ENCODE assay signal across 11 mouse cellular contexts in the genomic region with DNA sequence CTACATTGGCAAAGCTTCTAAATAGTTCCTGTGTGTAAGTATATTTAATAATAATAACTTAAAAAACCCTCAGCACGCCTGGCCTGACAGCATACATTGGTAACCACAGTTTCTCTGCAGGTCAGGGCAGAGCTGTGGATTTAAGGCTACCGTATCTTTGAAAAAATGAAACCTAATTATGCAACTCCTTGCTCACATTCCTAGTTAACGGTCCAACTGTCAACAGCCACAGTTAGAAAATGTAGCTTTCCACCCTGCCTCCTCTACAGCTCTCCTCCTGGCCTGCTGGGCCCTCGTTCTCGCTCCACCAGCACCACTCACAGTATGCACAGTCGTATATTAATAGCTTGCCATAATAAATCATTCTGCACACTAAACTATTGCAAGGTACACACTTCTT. TPM values are rescaled to one million over a fixed set of nuclear protein-coding genes. Genes with fewer than 3 reads are reported as not detected.
DNase-seq lines count a peak whose midpoint lies in the region; ATAC-seq and TF ChIP-seq lines count a peak whose summit lies in the region.
"Had no signal": no experiment of that assay in that cellular context is flagged by ENCODE, and none has a peak within 500 bp of the region (broad histone marks: within the 10 kb centered on the region; RNA-seq: fewer than 3 reads in every experiment).

No protein-coding gene starts in this region.

- 48% methylated on average over 6 of the region's 6 CpGs for WGBS in heart, embryonic 12.5 days
- 19% methylated on average over 6 of the region's 6 CpGs for WGBS in liver, postnatal 0 days (ENCODE audit: insufficient replicate concordance)

- intact Hi-C loops in left cerebral cortex, adult 2 months (cut with DNase I): loop anchor here (5.0 to 10.0 kb wide), 4 partner anchors 62 to 190 kb away; partner anchors contain the start of genes Rab3ip and Yeats4
- intact Hi-C loops in left cerebral cortex, postnatal 36 days (cut with DNase I): loop anchor here (5.0 kb wide), 2 partner anchors 63 to 78 kb away; partner anchors contain the start of gene Yeats4

- H3K4me2 ChIP-seq in heart, embryonic 12.5 days: 0 out of 2 replicates have a peak overlapping the region, but pooled peaks have one; percentile 19
- H3K4me2 ChIP-seq in liver, postnatal 0 days (ENCODE audit: low read depth, low read length): peak overlapping the region; percentile 78

- H3K27ac ChIP-seq in heart, embryonic 12.5 days (ENCODE audit: poor library complexity, severe bottlenecking): peak overlapping the region; percentile 74; the same call in 1 of the 2 replicates
- H3K27ac ChIP-seq in left cerebral cortex, adult 2 months: peak overlapping the region; percentile 56
- H3K27ac ChIP-seq in liver, postnatal 0 days (ENCODE audit: low read depth): peak overlapping the region; percentile 41

- H3K36me3 ChIP-seq in heart, embryonic 12.5 days: no peaks in the 10 kb centered on the region
- no peaks in the 10 kb centered on the region for H3K36me3 ChIP-seq in liver, postnatal 0 days (replicated peaks; ENCODE audit: insufficient read depth, low read length)

- no peak overlapping the region for H3K4me3 ChIP-seq in heart, embryonic 12.5 days
- H3K4me3 ChIP-seq in left cerebral cortex, adult 2 months: no peak overlapping the region
- H3K4me3 ChIP-seq in liver, postnatal 0 days (ENCODE audit: low read depth, low read length): no peak overlapping the region

- peaks cover 46% of the 10 kb centered on the region for H3K4me1 ChIP-seq in heart, embryonic 12.5 days (replicated peaks)
- peaks cover 48% of the 10 kb centered on the region for H3K4me1 ChIP-seq in liver, postnatal 0 days (ENCODE audit: insufficient read depth)

- no peak for TF ChIP-seq CTCF in left cerebral cortex, adult 2 months (IDR thresholded peaks at IDR 0.05)
- no peak for TF ChIP-seq CTCF in liver, postnatal 0 days (IDR thresholded peaks at IDR 0.05; ENCODE audit: low read depth)

- H3K9ac ChIP-seq in heart, embryonic 12.5 days: peak overlapping the region; percentile 50; the same call in 1 of the 2 replicates
- H3K9ac ChIP-seq in liver, postnatal 0 days (replicated peaks): no peak overlapping the region

- DNase-seq in heart, adult 18-20 months: no peak
- no peak for DNase-seq in left cerebral cortex, adult 2 months (ENCODE audit: extremely low spot score in 1 of 2, low spot score in 2 of 2)
- DNase-seq in left cerebral cortex, postnatal 36 days (ENCODE audit: low spot score in 2 of 2): no peak
- DNase-seq in brain, adult 2 months (ENCODE audit: low read depth, low spot score): peak; percentile 51
- no peak for DNase-seq in liver, postnatal 0 days
- no peak for DNase-seq in right cerebral cortex, postnatal 10 days (ENCODE audit: low spot score in 2 of 2)
- DNase-seq in layer of hippocampus, postnatal 10 days (ENCODE audit: low spot score in 2 of 2): no peak
- DNase-seq: adrenal gland, postnatal 25 days; cerebellum, adult 9-10 months had no signal

- H3K9me3 ChIP-seq in heart, embryonic 12.5 days (replicated peaks): no peaks in the 10 kb centered on the region
- H3K9me3 ChIP-seq in liver, postnatal 0 days (ENCODE audit: low read length): no peaks in the 10 kb centered on the region

- ATAC-seq in heart, embryonic 12.5 days (ENCODE audit: insufficient number of reproducible peaks, low FRiP score): no peak
- no peak for ATAC-seq in liver, postnatal 0 days
- ATAC-seq: forebrain, embryonic 16.5 days had no signal

- no peak for TF ChIP-seq EP300 in liver, postnatal 0 days (IDR thresholded peaks at IDR 0.05; ENCODE audit: low read depth)

- no peaks in the 10 kb centered on the region for H3K27me3 ChIP-seq in heart, embryonic 12.5 days (replicated peaks)
- no peaks in the 10 kb centered on the region for H3K27me3 ChIP-seq in liver, postnatal 0 days (ENCODE audit: insufficient read depth, low read length)

RNA-seq across cellular contexts. Expression of gene Frs2, which starts 3.7 kb away (rescaled TPM):
- 23.4 and 25.0 TPM in 2 replicates for polyA plus RNA-seq in heart, embryonic 12.5 days (2016; fragmentation: Nextera tagmentation; extraction: Ambion mirVana)
- 10 to 100 TPM; 15.3 to 16.4 TPM for total RNA-seq in heart, adult 18-20 months (2021)
- 10 to 100 TPM; 36.6 to 36.9 TPM for total RNA-seq in left cerebral cortex, adult 2 months (2021)
- total RNA-seq in left cerebral cortex, postnatal 36 days (2021): 10 to 100 TPM; 33.2 to 35.6 TPM
- polyA plus RNA-seq in liver, postnatal 0 days (2015; fragmentation: Nextera tagmentation; extraction: Ambion mirVana): 7.7 and 8.0 TPM in 2 replicates
- total RNA-seq in layer of hippocampus, postnatal 10 days (2021): 10 to 100 TPM; 27.4 to 27.8 TPM
